17 mouse cellular contexts compared by ENCODE assay signal in genomic region chr7:137558871-137559270, GRCm38 (mm10).
DNase-seq lines count a peak whose midpoint lies in the region; ATAC-seq lines count a peak whose summit lies in the region.
"Had no signal": no experiment of that assay in that cellular context is flagged by ENCODE, and none has a peak within 500 bp of the region (broad histone marks: within the 10 kb centered on the region; RNA-seq: fewer than 3 reads in every experiment).

No protein-coding gene starts in this region.

- intact Hi-C loops in left cerebral cortex, postnatal 36 days (cut with DNase I): no loop called here

- WGBS in neural tube, embryonic 15.5 days: 90% methylated on average over 3 of the region's 3 CpGs

- no peak overlapping the region for H3K4me3 ChIP-seq in neural tube, embryonic 15.5 days (replicated peaks)
- H3K4me3 ChIP-seq: embryonic facial prominence, embryonic 10.5 days; liver, embryonic 15.5 days had no signal

- no peaks in the 10 kb centered on the region for H3K36me3 ChIP-seq in neural tube, embryonic 15.5 days
- H3K36me3 ChIP-seq: embryonic facial prominence, embryonic 10.5 days; liver, embryonic 15.5 days had no signal

- DNase-seq in brain, adult 2 months (ENCODE audit: low read depth, low spot score): peak; percentile 80
- DNase-seq in frontal cortex, adult 2 months (ENCODE audit: extremely low spot score in 1 of 2, low spot score in 1 of 2): peak; percentile 54 to 73
- DNase-seq in layer of hippocampus, postnatal 14 days (ENCODE audit: low spot score in 2 of 2): peak; percentile 9 to 32
- peak; percentile 53 to 73 for DNase-seq in left cerebral cortex, postnatal 36 days (ENCODE audit: low spot score in 2 of 2)
- DNase-seq in urinary bladder, postnatal 14 days (ENCODE audit: low spot score): no peak
- DNase-seq in spleen, postnatal 4 days (ENCODE audit: low spot score in 2 of 2): no peak
- DNase-seq: adrenal gland, postnatal 14 days; cerebellum, adult 18-20 months; heart, adult 18-20 months; heart, postnatal 10 days; midbrain, embryonic 14.5 days had no signal

- H3K4me1 ChIP-seq in neural tube, embryonic 15.5 days: peaks cover 14% of the 10 kb centered on the region
- H3K4me1 ChIP-seq: embryonic facial prominence, embryonic 10.5 days; liver, embryonic 15.5 days had no signal

- ATAC-seq in neural tube, embryonic 15.5 days (ENCODE audit: low FRiP score): no peak
- ATAC-seq: CD4-positive, CD25-positive, alpha-beta regulatory T cell, adult 4 months; hindbrain, embryonic 16.5 days had no signal

- no peaks in the 10 kb centered on the region for H3K9me3 ChIP-seq in neural tube, embryonic 15.5 days (replicated peaks)
- H3K9me3 ChIP-seq: embryonic facial prominence, embryonic 10.5 days; liver, embryonic 15.5 days had no signal

- H3K27me3 ChIP-seq in neural tube, embryonic 15.5 days (replicated peaks): no peaks in the 10 kb centered on the region
- H3K27me3 ChIP-seq: liver, embryonic 15.5 days had no signal

- H3K27ac ChIP-seq in neural tube, embryonic 15.5 days (replicated peaks): no peak overlapping the region
- H3K27ac ChIP-seq: embryonic facial prominence, embryonic 10.5 days; liver, embryonic 15.5 days; macrophage had no signal

- no peak overlapping the region for H3K4me2 ChIP-seq in neural tube, embryonic 15.5 days
- H3K4me2 ChIP-seq: liver, embryonic 15.5 days had no signal

- H3K9ac ChIP-seq in neural tube, embryonic 15.5 days (replicated peaks): no peak overlapping the region
- H3K9ac ChIP-seq: liver, embryonic 15.5 days had no signal

Comparison
In these comparisons a context has a peak if more than half of its experiments do, and no peak if none do; other contexts are left out.
1. DNase-seq: peak in brain, adult 2 months (single experiment), frontal cortex, adult 2 months (2 of 2), layer of hippocampus, postnatal 14 days (2 of 2) and left cerebral cortex, postnatal 36 days (2 of 2); none in urinary bladder, postnatal 14 days (single experiment) and spleen, postnatal 4 days (0 of 2).